Mouse (Mus musculus) MEL (cell line): ENCODE results near the gene Fam173a. TPM values are rescaled to one million over a fixed set of nuclear protein-coding genes. Genes with fewer than 3 reads are reported as not detected.
A peak's percentile ranks its signal among the peaks of the same experiment; 100 is the strongest.

Source experiments
- DNase-seq: peaks from one replicate; pipeline ENCODE4 v3.0.0; 2011; ENCODE audit warnings: low read depth, low spot score
- H3K27ac ChIP-seq: 2 replicates; pipeline ENCODE4 v1.5.1; 2012; ENCODE audit warnings: low read depth, mild to moderate bottlenecking, control low read depth, low read length, moderate library complexity; ENCODE audit not compliant: control insufficient read depth
- H3K27me3 ChIP-seq, 2 experiments: fragments of 150-350 bp in 1 of 2; sonication (generic) in 1 of 2; 2 replicates each; pipeline ENCODE4 v1.6.1; 2012; ENCODE audit warnings: low read length in 2 of 2, mild to moderate bottlenecking in 2 of 2, improper control_type of control experiment in 1 of 2, moderate library complexity in 1 of 2; ENCODE audit not compliant: insufficient read depth in 2 of 2, control insufficient read depth in 1 of 2
- H3K36me3 ChIP-seq, 2 experiments: 2 replicates each; pipeline ENCODE4 v1.6.1; 2012 to 2014; ENCODE audit warnings: low read length in 2 of 2, improper control_type of control experiment in 1 of 2, inconsistent platforms in 1 of 2, mild to moderate bottlenecking in 1 of 2; ENCODE audit not compliant: insufficient read depth in 2 of 2, control insufficient read depth in 1 of 2
- H3K4me1 ChIP-seq, 2 experiments: fragments of 150-350 bp in 1 of 2; sonication (generic) in 1 of 2; 2 replicates each; pipeline ENCODE4 v1.6.1; 2012; ENCODE audit warnings: low read length in 2 of 2, improper control_type of control experiment in 1 of 2, mild to moderate bottlenecking in 1 of 2; ENCODE audit not compliant: insufficient read depth in 2 of 2, control insufficient read depth in 1 of 2
- H3K4me3 ChIP-seq, 2 experiments: fragments of 150-350 bp in 1 of 2; sonication (generic) in 1 of 2; 2 replicates each; pipeline ENCODE4 v1.5.1; 2012; ENCODE audit warnings: low read depth in 2 of 2, low read length in 2 of 2, mild to moderate bottlenecking in 2 of 2, moderate library complexity in 2 of 2, control low read depth in 1 of 2, improper control_type of control experiment in 1 of 2; ENCODE audit not compliant: control insufficient read depth in 1 of 2, insufficient read depth in 1 of 2
- H3K79me2 ChIP-seq: 2 replicates; pipeline ENCODE4 v1.6.1; 2012; ENCODE audit warnings: mild to moderate bottlenecking, low read length, moderate library complexity; ENCODE audit not compliant: control insufficient read depth, poor library complexity, insufficient read depth
- H3K9ac ChIP-seq: 2 replicates; pipeline ENCODE4 v1.6.1; 2012; ENCODE audit warnings: low read depth, mild to moderate bottlenecking, control low read depth, low read length, moderate library complexity; ENCODE audit not compliant: control insufficient read depth, poor library complexity, severe bottlenecking
- H3K9me3 ChIP-seq: fragments of 150-350 bp; sonication (generic); replicated peaks from 2 replicates; pipeline ENCODE4 v1.6.1; 2012; ENCODE audit warnings: mild to moderate bottlenecking, low read length, improper control_type of control experiment, moderate library complexity; ENCODE audit not compliant: insufficient read depth
- CHD1 ChIP-seq: IDR thresholded peaks from 2 replicates; pipeline ENCODE4 v1.6.1; 2012; ENCODE audit warnings: low read depth, mild to moderate bottlenecking, inconsistent platforms, low read length, improper control_type of control experiment
- CHD2 ChIP-seq: IDR thresholded peaks from 2 replicates; pipeline ENCODE4 v1.6.1; 2011; ENCODE audit warnings: low read length, improper control_type of control experiment
- CTCF ChIP-seq, 3 experiments: IDR thresholded peaks in 2 of 3; conservative IDR thresholded peaks in 1 of 3; 2 replicates each; pipeline ENCODE4 v1.5.1; 2011 to 2012; ENCODE audit warnings: low read length in 3 of 3, low read depth in 2 of 3, mild to moderate bottlenecking in 2 of 3, improper control_type of control experiment in 1 of 3, inconsistent platforms in 1 of 3, mixed read lengths in 1 of 3, moderate library complexity in 1 of 3; ENCODE audit not compliant: control insufficient read depth in 1 of 3, insufficient read depth in 1 of 3, poor library complexity in 1 of 3, severe bottlenecking in 1 of 3
- E2F4 ChIP-seq: IDR thresholded peaks from 2 replicates; pipeline ENCODE4 v1.6.1; 2011; ENCODE audit warnings: low read depth, low read length, improper control_type of control experiment, borderline replicate concordance
- ELF1 ChIP-seq: IDR thresholded peaks from 2 replicates; pipeline ENCODE4 v1.6.1; 2014; ENCODE audit warnings: low read depth, mild to moderate bottlenecking, inconsistent platforms, low read length, improper control_type of control experiment, moderate library complexity
- EP300 ChIP-seq, 2 experiments: IDR thresholded peaks; 2 replicates each; pipeline ENCODE4 v1.6.1; 2011; ENCODE audit warnings: improper control_type of control experiment in 2 of 2, low read length in 2 of 2, low read depth in 1 of 2, mild to moderate bottlenecking in 1 of 2
- ETS1 ChIP-seq: IDR thresholded peaks from 2 replicates; pipeline ENCODE4 v1.6.1; 2012; ENCODE audit warnings: low read depth, mild to moderate bottlenecking, inconsistent platforms, low read length, improper control_type of control experiment, moderate library complexity
- GABPA ChIP-seq: IDR thresholded peaks from 2 replicates; pipeline ENCODE4 v1.6.1; 2012; ENCODE audit warnings: low read depth, mild to moderate bottlenecking, inconsistent platforms, low read length, improper control_type of control experiment, moderate library complexity
- HCFC1 ChIP-seq: IDR thresholded peaks from 2 replicates; pipeline ENCODE4 v1.6.1; 2012; ENCODE audit warnings: low read depth, mild to moderate bottlenecking, inconsistent platforms, low read length, improper control_type of control experiment, moderate library complexity
- KAT2A ChIP-seq: conservative IDR thresholded peaks from 2 replicates; pipeline ENCODE4 v1.6.1; 2012; ENCODE audit warnings: low read depth, low read length, improper control_type of control experiment, inconsistent platforms
- MAFK ChIP-seq: IDR thresholded peaks from 2 replicates; pipeline ENCODE4 v1.6.1; 2011; ENCODE audit warnings: low read depth, mild to moderate bottlenecking, low read length, improper control_type of control experiment, borderline replicate concordance
- MAZ ChIP-seq: IDR thresholded peaks from 2 replicates; pipeline ENCODE4 v1.6.1; 2012; ENCODE audit warnings: low read depth, mild to moderate bottlenecking, inconsistent platforms, low read length, improper control_type of control experiment
- MEF2A ChIP-seq: IDR thresholded peaks from 2 replicates; pipeline ENCODE4 v1.6.1; 2014; ENCODE audit warnings: low read depth, mild to moderate bottlenecking, inconsistent platforms, low read length, improper control_type of control experiment; ENCODE audit not compliant: poor library complexity, insufficient replicate concordance, severe bottlenecking; ENCODE audit errors: extremely low read depth
- MXI1 ChIP-seq: IDR thresholded peaks from 2 replicates; pipeline ENCODE4 v1.6.1; 2011; ENCODE audit warnings: mild to moderate bottlenecking, low read depth, low read length, improper control_type of control experiment
- MYB ChIP-seq: IDR thresholded peaks from 2 replicates; pipeline ENCODE4 v1.6.1; 2011; ENCODE audit warnings: mild to moderate bottlenecking, low read depth, low read length, improper control_type of control experiment
- MYC ChIP-seq: IDR thresholded peaks from 2 replicates; pipeline ENCODE4 v1.6.1; 2011; ENCODE audit warnings: low read depth, mild to moderate bottlenecking, low read length, improper control_type of control experiment, moderate library complexity
- NELFE ChIP-seq: IDR thresholded peaks from 2 replicates; pipeline ENCODE4 v1.6.1; 2011; ENCODE audit warnings: low read depth, low read length, improper control_type of control experiment
- NRF1 ChIP-seq: IDR thresholded peaks from 2 replicates; pipeline ENCODE4 v1.6.1; 2014; ENCODE audit warnings: low read depth, mild to moderate bottlenecking, inconsistent platforms, low read length, improper control_type of control experiment, moderate library complexity; ENCODE audit not compliant: poor library complexity, insufficient read depth, severe bottlenecking
- POLR2A ChIP-seq, 2 experiments: IDR thresholded peaks; 2 replicates each; pipeline ENCODE4 v1.6.1; 2011 to 2012; ENCODE audit warnings: low read length in 2 of 2, mild to moderate bottlenecking in 2 of 2, control low read depth in 1 of 2, improper control_type of control experiment in 1 of 2, low read depth in 1 of 2, moderate library complexity in 1 of 2; ENCODE audit not compliant: control insufficient read depth in 1 of 2, insufficient read depth in 1 of 2, poor library complexity in 1 of 2
- POLR2AphosphoS5 ChIP-seq: IDR thresholded peaks from 2 replicates; pipeline ENCODE4 v1.6.1; 2012; ENCODE audit warnings: low read depth, borderline replicate concordance, mild to moderate bottlenecking, inconsistent platforms, low read length, moderate library complexity, mixed read lengths
- RAD21 ChIP-seq: IDR thresholded peaks from 2 replicates; pipeline ENCODE4 v1.6.1; 2011; ENCODE audit warnings: mild to moderate bottlenecking, low read depth, low read length, improper control_type of control experiment
- RCOR1 ChIP-seq: IDR thresholded peaks from 2 replicates; pipeline ENCODE4 v1.6.1; 2012; ENCODE audit warnings: low read depth, mild to moderate bottlenecking, inconsistent platforms, low read length, improper control_type of control experiment
- SIN3A ChIP-seq: IDR thresholded peaks from 2 replicates; pipeline ENCODE4 v1.6.1; 2012; ENCODE audit warnings: low read length, improper control_type of control experiment, inconsistent platforms
- SMC3 ChIP-seq: IDR thresholded peaks from 2 replicates; pipeline ENCODE4 v1.6.1; 2011; ENCODE audit warnings: low read depth, low read length, improper control_type of control experiment
- TAL1 ChIP-seq: IDR thresholded peaks from 2 replicates; pipeline ENCODE4 v1.6.1; 2012; ENCODE audit warnings: mild to moderate bottlenecking, inconsistent platforms, low read length, moderate library complexity, mixed read lengths
- TBP ChIP-seq: IDR thresholded peaks from 2 replicates; pipeline ENCODE4 v1.8.0; 2011; ENCODE audit warnings: low read depth, low read length, improper control_type of control experiment
- TCF12 ChIP-seq: IDR thresholded peaks from 2 replicates; pipeline ENCODE4 v1.6.1; 2014; ENCODE audit warnings: low read depth, mild to moderate bottlenecking, inconsistent platforms, low read length, improper control_type of control experiment, moderate library complexity
- UBTF ChIP-seq: IDR thresholded peaks from 2 replicates; pipeline ENCODE4 v1.6.1; 2012; ENCODE audit warnings: low read depth, mild to moderate bottlenecking, inconsistent platforms, low read length, improper control_type of control experiment, moderate library complexity, borderline replicate concordance; ENCODE audit not compliant: insufficient read depth
- USF1 ChIP-seq: IDR thresholded peaks from 2 replicates; pipeline ENCODE4 v1.6.1; 2014; ENCODE audit warnings: low read depth, mild to moderate bottlenecking, inconsistent platforms, low read length, improper control_type of control experiment, moderate library complexity
- USF2 ChIP-seq, 2 experiments: IDR thresholded peaks; 2 replicates each; pipeline ENCODE4 v1.6.1; 2011 to 2012; ENCODE audit warnings: improper control_type of control experiment in 2 of 2, low read length in 2 of 2, borderline replicate concordance in 1 of 2, inconsistent platforms in 1 of 2, low read depth in 1 of 2, mild to moderate bottlenecking in 1 of 2; ENCODE audit not compliant: insufficient read depth in 1 of 2
- ZC3H11A ChIP-seq: IDR thresholded peaks from 2 replicates; pipeline ENCODE4 v1.6.1; 2012; ENCODE audit warnings: low read depth, mild to moderate bottlenecking, inconsistent platforms, low read length, improper control_type of control experiment
- ZKSCAN1 ChIP-seq: IDR thresholded peaks from 2 replicates; pipeline ENCODE4 v1.6.1; 2012; ENCODE audit warnings: low read depth, mild to moderate bottlenecking, inconsistent platforms, low read length, improper control_type of control experiment, moderate library complexity
- ZMIZ1 ChIP-seq: IDR thresholded peaks from 2 replicates; pipeline ENCODE4 v1.6.1; 2012; ENCODE audit warnings: low read depth, mild to moderate bottlenecking, inconsistent platforms, low read length, improper control_type of control experiment, moderate library complexity
- polyA plus RNA-seq, 2 experiments: library from polyadenylated mRNA; stranded (reverse) in 1 of 2; unstranded in 1 of 2; fragments of >175 nt in 1 of 2; fragments of >200 nt in 1 of 2; gene quantifications; 2 replicates each; pipeline versions ENCODE4 v1.2.1 to v1.2.4; 2012; ENCODE audit warnings: low replicate concordance in 2 of 2, low read depth in 1 of 2; ENCODE audit not compliant: insufficient read length in 2 of 2, insufficient read depth in 1 of 2, missing spikeins in 1 of 2
- total RNA-seq: library from RNA; depleted of rRNA; stranded (reverse); fragments of 300-350 nt; gene quantifications from 2 replicates; pipeline ENCODE4 v1.2.3, GENCODE M21; 2012

Gene Fam173a
- total and polyA plus RNA-seq, 3 experiments: 36.6 to 39.0 TPM; not detected in 1

DNA sequence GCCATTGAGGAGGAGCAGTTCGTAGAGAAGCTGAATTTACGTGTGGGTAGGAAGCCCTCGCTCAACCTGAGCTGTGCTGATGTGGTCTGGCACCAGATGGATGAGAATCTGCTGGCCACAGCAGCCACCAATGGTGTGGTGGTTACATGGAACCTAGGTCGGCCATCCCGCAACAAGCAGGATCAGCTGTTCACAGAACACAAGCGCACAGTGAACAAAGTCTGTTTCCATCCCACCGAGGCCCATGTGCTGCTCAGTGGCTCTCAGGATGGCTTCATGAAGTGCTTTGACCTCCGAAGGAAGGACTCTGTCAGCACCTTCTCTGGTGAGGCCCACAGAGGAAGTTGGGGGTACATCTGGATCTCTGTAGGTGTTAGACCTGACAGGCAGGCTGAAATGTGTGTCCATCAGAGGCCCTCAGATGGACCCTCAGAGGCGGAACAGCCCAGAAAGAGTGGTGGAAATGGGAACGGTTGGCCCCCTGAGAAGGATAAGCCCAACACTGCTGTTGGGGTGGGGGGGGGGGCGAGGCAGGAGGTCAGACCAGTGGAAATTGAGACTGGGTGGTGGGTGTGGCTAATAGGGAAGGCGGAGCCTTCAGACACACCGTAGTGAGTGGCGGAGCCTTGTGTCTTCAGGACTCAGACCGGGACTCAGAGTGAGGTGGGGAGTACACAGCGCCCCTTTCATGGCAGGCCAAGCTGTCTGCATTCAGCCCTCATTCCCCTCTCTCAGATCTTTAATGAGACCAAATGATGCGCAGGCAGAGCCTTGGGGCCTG, 31.9 kb upstream of the Fam173a start:
- peaks cover 0 to 21% of the 10 kb centered on the region in 2 experiments; a peak in 2 of 4 replicates for H3K4me1 ChIP-seq

DNA sequence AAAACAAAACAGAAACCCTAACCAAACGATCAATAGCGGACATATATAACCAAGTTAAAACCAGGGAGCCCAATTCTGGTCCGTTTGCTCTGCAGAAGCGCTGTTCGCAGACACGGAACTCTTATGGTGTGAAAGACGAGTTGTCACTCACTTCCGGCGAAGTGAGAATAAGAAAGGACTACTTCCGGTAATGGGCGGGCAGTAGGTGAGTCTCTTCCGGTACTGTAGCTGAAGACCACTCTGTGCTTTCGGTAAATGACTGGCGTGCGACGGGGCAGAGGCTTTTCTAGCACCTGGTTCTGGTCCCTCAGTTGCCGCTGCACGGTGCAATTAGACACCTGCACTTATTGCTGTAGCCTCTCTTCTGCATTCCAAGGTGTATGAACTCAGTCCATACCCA, 30.8 kb upstream of the Fam173a start, which contains the start of gene Wdr24:
Wdr24 (plus strand) TSS at position 176 of the 400 bp plus-strand sequence.
- Histone ChIP-seq H3K9me3 (no peaks in the 10 kb centered on the region), H3K9ac (peak within 1 kb of the TSS; percentile 72), H3K27ac (peak within 1 kb of the TSS; percentile 50), H3K36me3 (peaks cover 0 to 6% of the 10 kb centered on the region in 2 experiments; a peak in 2 of 4 replicates), H3K27me3 (no peaks in the 10 kb centered on the region; a peak in 1 of 4 replicates), H3K4me3 (peak within 1 kb of the TSS; percentile 73 to 89), H3K79me2 (peaks cover 26% of the 10 kb centered on the region), H3K4me1 (peaks cover 0 to 18% of the 10 kb centered on the region in 2 experiments; a peak in 2 of 4 replicates)
- peak; percentile 96 for DNase-seq
- TF ChIP-seq ELF1 (peak; percentile 88), EP300 (IDR thresholded peaks at IDR 0.05; ENCODE audit: low read depth in 1 of 2, low read length in 2 of 2) (no peak), TBP (peak; percentile 97), ZC3H11A (no peak), MXI1 (no peak; the same call in 1 of the 2 replicates), GABPA (no peak), TAL1 (no peak), ZKSCAN1 (no peak), POLR2A (IDR thresholded peaks at IDR 0.05; ENCODE audit: control insufficient read depth in 1 of 2, insufficient read depth in 1 of 2, low read depth in 1 of 2, low read length in 2 of 2, poor library complexity in 1 of 2) (peak in 1 of 2 experiments; percentile 93; a peak in 2 of 4 replicates), RAD21 (no peak), USF1 (no peak; the same call in 1 of the 2 replicates), POLR2AphosphoS5 (no peak), CTCF (IDR thresholded peaks at IDR 0.05 in 2 of 3, conservative IDR thresholded peaks at IDR 0.05 in 1 of 3; ENCODE audit: control insufficient read depth in 1 of 3, insufficient read depth in 1 of 3, low read depth in 2 of 3, low read length in 3 of 3, poor library complexity in 1 of 3, severe bottlenecking in 1 of 3) (no peak), HCFC1 (peak; percentile 96), NRF1 (no peak), TCF12 (peak; percentile 83), RCOR1 (no peak; the same call in 1 of the 2 replicates), MYB (no peak), MAFK (no peak), CHD1 (no peak), MYC (peak; percentile 77), SMC3 (no peak)

More for the DNA sequence above, 31.9 kb upstream of the Fam173a start:
- Histone ChIP-seq H3K27me3 (no peaks in the 10 kb centered on the region; a peak in 1 of 4 replicates), H3K79me2 (peaks cover 32% of the 10 kb centered on the region), H3K9me3 (no peaks in the 10 kb centered on the region), H3K27ac (peak overlapping the region; percentile 40), H3K4me3 (peak overlapping the region; percentile 73 to 89), H3K9ac (peak overlapping the region; percentile 72), H3K36me3 (peaks cover 0 to 7% of the 10 kb centered on the region in 2 experiments; a peak in 2 of 4 replicates)
- TF ChIP-seq NELFE (peak; percentile 32), HCFC1 (0 out of 2 replicates have a peak, but pooled peaks have one; percentile 39), USF2 (IDR thresholded peaks at IDR 0.05; ENCODE audit: borderline replicate concordance in 1 of 2, insufficient read depth in 1 of 2, low read depth in 1 of 2, low read length in 2 of 2) (no peak), MYC (no peak), MAFK (no peak), SIN3A (peak; percentile 73), ZC3H11A (no peak), ZMIZ1 (0 out of 2 replicates have a peak, but pooled peaks have one; percentile 26), MXI1 (peak; percentile 26), TBP (no peak), MEF2A (no peak), MAZ (0 out of 2 replicates have a peak, but pooled peaks have one; percentile 34), E2F4 (no peak), ETS1 (no peak), KAT2A (no peak), RCOR1 (no peak), CHD2 (no peak), UBTF (no peak), CHD1 (no peak), ZKSCAN1 (no peak), POLR2AphosphoS5 (no peak)
- DNase-seq: peak; percentile 81
